Mouse (Mus musculus) adrenal gland, adult (tissue): ENCODE results near the gene Zc2hc1b.

ENCODE experiments used
- DNase-seq, 2 experiments: peaks; one replicate each; pipeline ENCODE4 v3.0.0; 2022 to 2023; ENCODE audit warnings: low spot score in 1 of 2; ENCODE audit not compliant: inconsistent age in 2 of 2

Gene Zc2hc1b

GRCm38 (mm10) chr10:13116706-13117665, 60.8 kb downstream of the Zc2hc1b start:
- no peak for DNase-seq

- DNase-seq, result no peak
These were observed 62.8 kb downstream of the Zc2hc1b start for GRCm38 (mm10) chr10:13115030-13115429.

GRCm38 (mm10) chr10:13113641-13114040, 64.2 kb downstream of the Zc2hc1b start:
- no peak for DNase-seq

- DNase-seq, result no peak
These were observed 65.0 kb downstream of the Zc2hc1b start for GRCm38 (mm10) chr10:13112849-13113248.

GRCm38 (mm10) chr10:13109781-13110180, 68.0 kb downstream of the Zc2hc1b start:
- no peak for DNase-seq

- no peak for DNase-seq
These were observed 69.0 kb downstream of the Zc2hc1b start for GRCm38 (mm10) chr10:13108847-13109246.

GRCm38 (mm10) chr10:13108021-13108548, 69.7 kb downstream of the Zc2hc1b start:
- no peak for DNase-seq

GRCm38 (mm10) chr10:13106909-13107624, 70.8 kb downstream of the Zc2hc1b start:
- no peak for DNase-seq

- no peak for DNase-seq
These were observed 74.0 kb downstream of the Zc2hc1b start for GRCm38 (mm10) chr10:13103838-13104237.

- no peak for DNase-seq
These were observed 75.5 kb downstream of the Zc2hc1b start for GRCm38 (mm10) chr10:13102360-13102759.

- no peak for DNase-seq
These were observed 77.7 kb downstream of the Zc2hc1b start for GRCm38 (mm10) chr10:13100061-13100648.
